Mouse (Mus musculus) MN1 (cell line): ENCODE measurements around the gene Vmn1r46.
"Not testable (repeated sequence)": the region's sequence is repeated elsewhere in the genome, so short reads cannot be mapped to it uniquely, and the experiment has no call there.

Experiments
- DNase-seq: peaks from one replicate; pipeline ENCODE4 v3.0.0-alpha.2; 2016; ENCODE audit warnings: low spot score

The Vmn1r46 gene

GRCm38 (mm10) chr6:89969013-89969412, at the start of gene Vmn1r46:
Vmn1r46 (plus strand) TSS chr6:89969313.
- no peak for DNase-seq

DNA sequence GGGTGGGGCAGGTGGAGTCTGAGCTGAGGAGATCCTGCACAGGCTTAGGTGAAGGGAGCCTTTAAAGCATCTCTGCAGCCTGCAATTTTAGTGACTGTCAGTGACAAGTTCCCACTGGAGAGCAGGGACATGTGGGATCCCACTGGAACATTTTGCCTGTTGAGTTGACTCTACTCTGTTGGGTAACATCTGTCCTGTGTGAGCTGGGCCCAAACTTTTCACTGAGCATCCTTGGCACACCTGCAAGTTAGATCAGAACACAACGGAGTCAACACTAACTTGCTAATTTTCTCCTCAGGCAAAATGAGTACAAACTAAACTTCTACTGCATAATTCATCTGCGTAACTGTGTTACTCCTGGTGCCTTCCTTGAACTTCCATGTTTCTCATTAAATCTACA, 28.6 kb upstream of the Vmn1r46 start, which contains the start of gene Vmn1r45:
Vmn1r45 (minus strand) TSS at position 101 of the 400 bp plus-strand sequence.
- not testable (repeated sequence) for DNase-seq

DNA sequence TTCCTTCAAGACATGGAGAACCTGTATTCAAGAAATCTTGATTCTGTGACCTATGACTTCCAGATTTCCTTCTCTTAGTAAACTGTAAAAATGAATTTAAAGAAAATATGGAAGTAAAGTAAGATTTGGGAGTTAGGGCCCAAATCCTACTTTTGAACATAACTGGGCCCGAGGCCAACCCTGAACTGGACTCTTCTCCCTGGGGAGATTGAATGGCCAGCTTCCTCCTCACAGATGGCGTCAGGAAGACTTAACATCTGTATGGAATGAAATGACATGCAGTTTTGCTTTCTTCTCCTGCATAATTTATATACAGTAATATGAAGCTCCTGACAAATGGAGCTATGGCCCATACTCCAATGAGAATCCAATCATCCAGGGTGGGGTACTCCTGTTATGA, 28.2 kb upstream of the Vmn1r46 start:
- no peak for DNase-seq

DNA sequence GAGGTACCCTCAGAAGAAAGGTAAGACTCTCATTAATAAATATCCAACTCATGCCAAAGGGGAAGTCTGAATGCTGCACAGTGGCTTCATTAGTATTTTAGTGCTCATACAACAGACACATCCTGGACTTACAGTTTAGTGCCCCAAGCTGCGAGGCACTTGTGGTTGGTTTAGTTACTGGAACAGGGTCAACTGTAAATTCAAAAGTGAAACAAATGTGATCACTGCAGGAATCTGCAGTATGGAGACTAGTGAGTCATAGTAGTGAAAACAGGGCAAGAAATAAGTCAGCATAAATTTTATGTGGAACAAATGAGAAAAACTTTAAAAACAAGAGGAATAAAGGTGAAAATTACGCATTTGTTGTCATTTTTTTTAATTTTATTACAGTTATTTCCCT, 15.6 kb upstream of the Vmn1r46 start:
- DNase-seq = no peak

DNA sequence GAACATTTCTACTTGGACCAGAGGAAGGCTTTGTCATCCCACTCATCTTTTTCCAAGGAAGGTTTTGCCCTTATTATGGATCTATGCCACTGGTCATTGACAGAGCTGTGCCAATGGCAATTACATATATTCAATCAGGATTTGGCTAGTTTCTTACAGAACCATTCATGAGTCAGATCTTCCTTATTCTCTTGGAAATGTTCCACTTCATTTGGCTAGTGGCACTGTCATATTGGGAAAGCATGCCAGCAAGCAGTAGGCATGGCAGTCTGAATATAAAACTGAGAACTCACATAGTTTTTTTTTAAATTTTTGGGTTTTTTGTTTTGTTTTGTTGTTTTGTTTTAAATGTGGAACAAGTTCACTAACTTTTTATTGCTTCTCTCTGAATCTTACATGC, 2.8 kb upstream of the Vmn1r46 start:
- DNase-seq = no peak

GRCm38 (mm10) chr6:89985989-89986388, 16.9 kb downstream of the Vmn1r46 start:
- no peak for DNase-seq

DNA sequence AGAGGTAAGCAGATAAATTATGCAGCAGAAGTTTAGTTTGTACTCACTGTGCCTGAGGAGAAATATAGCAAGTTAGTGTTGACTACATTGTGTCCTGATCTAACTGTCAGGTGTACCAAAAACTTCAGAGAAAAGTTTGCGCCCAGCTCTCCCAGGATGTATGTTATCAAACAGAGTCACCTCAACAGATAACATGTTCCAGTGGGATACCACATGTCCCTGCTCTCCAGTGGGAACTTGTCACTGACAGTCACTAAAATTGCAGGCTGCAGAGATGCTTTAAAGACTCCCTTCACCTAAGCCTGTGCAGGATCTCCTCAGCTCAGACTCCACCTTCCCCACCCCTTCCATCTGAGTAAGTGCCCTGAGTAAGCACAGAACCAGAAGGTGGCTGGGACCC, 46.7 kb downstream of the Vmn1r46 start, which contains the start of gene Vmn1r47:
Vmn1r47 (plus strand) TSS at position 301 of the 400 bp plus-strand sequence.
- not testable (repeated sequence) for DNase-seq
